Mouse (Mus musculus) spleen, adult 2 months (tissue): ENCODE measurements around the gene Col1a1. TPM values are rescaled to one million over a fixed set of nuclear protein-coding genes. Genes with fewer than 3 reads are reported as not detected.

Source experiments
- DNase-seq, 2 experiments: peaks; one replicate each; pipeline versions ENCODE4 v3.0.0 to v3.0.0-alpha.2; 2012 to 2021; ENCODE audit warnings: low spot score in 2 of 2, low read depth in 1 of 2
- H3K27ac ChIP-seq: fragments of 200-500 bp; 2 replicates; pipeline ENCODE4 v1.5.1; 2012; ENCODE audit warnings: low read length, inconsistent platforms; ENCODE audit not compliant: insufficient read depth
- H3K27me3 ChIP-seq: fragments of 200-500 bp; 2 replicates; pipeline ENCODE4 v1.6.1; 2012; ENCODE audit warnings: mild to moderate bottlenecking, moderate library complexity, low read length, inconsistent platforms; ENCODE audit not compliant: control insufficient read depth, insufficient read depth
- H3K36me3 ChIP-seq: fragments of 200-500 bp; 2 replicates; pipeline ENCODE4 v1.6.1; 2012; ENCODE audit warnings: mild to moderate bottlenecking, low read length, inconsistent platforms; ENCODE audit not compliant: control insufficient read depth, insufficient read depth
- H3K4me1 ChIP-seq: fragments of 200-500 bp; 2 replicates; pipeline ENCODE4 v1.6.1; 2011; ENCODE audit warnings: inconsistent platforms; ENCODE audit not compliant: control insufficient read depth, insufficient read depth, insufficient read length
- H3K4me3 ChIP-seq: fragments of 200-500 bp; 2 replicates; pipeline ENCODE4 v1.5.1; 2011; ENCODE audit warnings: mild to moderate bottlenecking, inconsistent platforms; ENCODE audit not compliant: insufficient read depth, insufficient read length; ENCODE audit errors: extremely low read depth
- CTCF ChIP-seq: fragments of 200-500 bp; IDR thresholded peaks from 2 replicates; pipeline ENCODE4 v1.5.1; 2011; ENCODE audit warnings: mild to moderate bottlenecking, inconsistent platforms; ENCODE audit not compliant: insufficient read depth, insufficient read length, insufficient replicate concordance; ENCODE audit errors: extremely low read depth
- POLR2A ChIP-seq: fragments of 200-500 bp; IDR thresholded peaks from 2 replicates; pipeline ENCODE4 v1.6.1; 2011; ENCODE audit warnings: low read depth, low read length, inconsistent platforms
- WGBS: fragments of 180-500 bp; shearing (Covaris S2); methylation state at CpG from one replicate; pipeline ENCODE4 v1.1.7; 2018; 5-methylcytosine and 5-hydroxymethylcytosine counted together
- polyA plus RNA-seq: library from polyadenylated mRNA; depleted of rRNA; stranded (reverse); fragments of >200 nt; gene quantifications from 2 replicates; pipeline ENCODE4 v1.2.3, GENCODE M21; 2012

The Col1a1 gene
- polyA plus RNA-seq, 1 experiment: 24.2 TPM

DNA sequence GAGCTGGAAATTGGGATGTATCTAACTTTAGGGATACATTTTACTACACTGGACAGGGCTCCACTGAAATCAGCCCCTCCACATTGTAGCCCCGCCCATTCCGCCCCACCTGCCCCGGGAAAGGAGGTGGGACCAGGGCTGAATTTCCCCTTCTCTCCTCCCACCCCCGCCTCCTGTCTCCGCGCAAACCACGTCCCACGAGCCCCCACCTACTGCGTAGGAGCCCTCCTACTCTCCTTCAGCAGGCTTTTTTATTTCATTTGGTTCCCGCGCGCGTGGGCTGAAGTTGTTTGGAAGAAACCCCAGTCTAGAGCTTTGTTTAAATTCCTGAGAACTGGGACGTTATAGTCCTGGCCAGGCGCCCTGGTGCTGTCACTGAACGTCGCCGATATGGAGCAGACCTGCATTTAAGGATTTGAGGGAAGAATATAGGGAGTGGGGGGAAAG, 1.3 kb downstream of the Col1a1 start:
- Histone ChIP-seq H3K27ac (no peak overlapping the region), H3K36me3 (no peaks in the 10 kb centered on the region), H3K4me1 (no peaks in the 10 kb centered on the region; the same call in 1 of the 2 replicates), H3K27me3 (peaks cover 2% of the 10 kb centered on the region), H3K4me3 (peak overlapping the region; percentile 28; the same call in 1 of the 2 replicates)
- TF ChIP-seq POLR2A (no peak), CTCF (no peak)
- WGBS: 2% methylated on average over 18 of the region's 18 CpGs
- DNase-seq: peak in 1 of 2 experiments; percentile 26

DNA sequence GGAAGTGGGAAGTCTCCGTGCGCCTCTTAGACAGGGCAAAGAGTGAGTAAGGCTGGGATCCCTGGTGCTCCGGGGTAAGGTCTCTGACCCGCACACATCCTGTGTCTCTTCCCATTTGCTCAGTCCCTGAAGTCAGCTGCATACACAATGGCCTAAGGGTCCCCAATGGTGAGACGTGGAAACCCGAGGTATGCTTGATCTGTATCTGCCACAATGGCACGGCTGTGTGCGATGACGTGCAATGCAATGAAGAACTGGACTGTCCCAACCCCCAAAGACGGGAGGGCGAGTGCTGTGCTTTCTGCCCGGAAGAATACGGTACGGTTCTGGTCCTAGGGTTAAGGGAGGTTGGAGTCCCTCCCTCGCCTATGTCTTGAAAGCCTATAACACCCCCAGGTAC, 1.8 kb downstream of the Col1a1 start:
- TF ChIP-seq POLR2A (no peak), CTCF (no peak)
- no peak overlapping the region; the same call in 1 of the 2 replicates for H3K4me3 ChIP-seq
- 4% methylated on average over 15 of the region's 15 CpGs for WGBS
- no peaks in the 10 kb centered on the region; the same call in 1 of the 2 replicates for H3K4me1 ChIP-seq
- DNase-seq: no peak
- H3K27ac ChIP-seq: no peak overlapping the region
- H3K27me3 ChIP-seq: peaks cover 2% of the 10 kb centered on the region
- H3K36me3 ChIP-seq: no peaks in the 10 kb centered on the region

DNA sequence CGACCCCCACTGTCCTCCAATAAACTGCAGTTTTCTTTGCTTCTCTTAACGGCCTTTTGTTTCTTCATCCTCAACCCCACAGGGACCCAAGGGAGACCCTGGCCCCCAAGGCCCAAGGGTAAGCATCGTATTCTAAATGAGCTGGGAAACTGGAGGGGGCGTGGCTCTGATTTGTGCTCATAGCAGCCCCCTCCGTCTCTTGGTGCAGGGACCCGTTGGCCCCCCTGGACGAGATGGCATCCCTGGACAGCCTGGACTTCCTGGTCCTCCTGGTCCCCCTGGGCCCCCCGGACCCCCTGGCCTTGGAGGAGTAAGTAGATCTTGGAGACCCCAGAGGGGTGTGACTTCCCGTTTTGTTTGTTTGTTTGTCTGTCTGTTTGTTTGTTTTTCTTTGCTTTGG, 2.3 kb downstream of the Col1a1 start:
- H3K36me3 ChIP-seq: no peaks in the 10 kb centered on the region
- H3K4me3 ChIP-seq: no peak overlapping the region
- WGBS: 31% methylated on average over 9 of the region's 9 CpGs
- no peaks in the 10 kb centered on the region; the same call in 1 of the 2 replicates for H3K4me1 ChIP-seq
- H3K27ac ChIP-seq: no peak overlapping the region
- no peak for TF ChIP-seq POLR2A
- no peak for TF ChIP-seq CTCF
- DNase-seq: no peak
- peaks cover 2% of the 10 kb centered on the region for H3K27me3 ChIP-seq

DNA sequence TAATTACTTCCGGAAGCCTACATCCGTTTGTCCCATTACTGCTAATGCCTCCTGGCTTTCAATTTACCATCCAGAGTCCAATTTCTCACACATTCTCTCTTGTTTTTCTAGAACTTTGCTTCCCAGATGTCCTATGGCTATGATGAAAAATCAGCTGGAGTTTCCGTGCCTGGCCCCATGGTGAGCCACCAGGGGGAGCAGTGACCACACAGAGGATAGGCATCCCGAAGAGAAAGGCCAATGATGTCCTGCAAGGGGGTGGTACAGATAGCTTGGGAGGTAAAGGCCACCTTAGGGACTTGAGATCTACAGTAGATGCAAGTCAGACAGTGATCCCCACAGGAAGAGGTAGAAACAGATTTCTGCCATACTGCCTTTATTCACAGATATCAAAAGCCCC, 3.3 kb downstream of the Col1a1 start:
- no peak for TF ChIP-seq POLR2A
- TF ChIP-seq CTCF: peak; percentile 82; the same call in 1 of the 2 replicates
- peak; percentile 12 to 51 for DNase-seq
- peaks cover 2% of the 10 kb centered on the region for H3K27me3 ChIP-seq

DNA sequence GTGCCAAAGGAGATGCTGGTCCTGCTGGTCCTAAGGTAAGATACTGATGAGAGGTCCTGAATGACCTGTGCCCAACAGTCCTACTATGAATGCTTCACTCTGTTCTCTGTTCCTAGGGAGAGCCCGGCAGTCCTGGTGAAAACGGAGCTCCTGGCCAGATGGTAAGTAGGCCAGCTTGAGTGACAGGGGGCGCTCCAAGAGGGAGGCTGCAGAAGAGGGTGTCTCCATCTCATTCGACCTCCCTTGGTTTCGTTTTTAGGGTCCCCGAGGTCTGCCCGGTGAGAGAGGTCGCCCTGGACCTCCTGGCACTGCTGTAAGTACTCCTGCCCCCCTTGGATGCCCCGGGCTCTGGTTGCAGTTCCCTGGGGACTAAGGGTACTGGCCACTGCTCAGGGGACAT, 5.1 kb downstream of the Col1a1 start:
- TF ChIP-seq POLR2A (no peak), CTCF (no peak)
- H3K27ac ChIP-seq: no peak overlapping the region
- no peak for DNase-seq
- H3K4me1 ChIP-seq: no peaks in the 10 kb centered on the region; the same call in 1 of the 2 replicates
- H3K4me3 ChIP-seq: no peak overlapping the region
- no peaks in the 10 kb centered on the region for H3K36me3 ChIP-seq
- peaks cover 2% of the 10 kb centered on the region for H3K27me3 ChIP-seq
- 39% methylated on average over 9 of the region's 9 CpGs for WGBS

More for the DNA sequence above, 3.3 kb downstream of the Col1a1 start:
- Histone ChIP-seq H3K4me1 (no peaks in the 10 kb centered on the region; the same call in 1 of the 2 replicates), H3K27ac (no peak overlapping the region), H3K36me3 (no peaks in the 10 kb centered on the region), H3K4me3 (no peak overlapping the region)
- WGBS: 19% methylated on average over 4 of the region's 4 CpGs

DNA sequence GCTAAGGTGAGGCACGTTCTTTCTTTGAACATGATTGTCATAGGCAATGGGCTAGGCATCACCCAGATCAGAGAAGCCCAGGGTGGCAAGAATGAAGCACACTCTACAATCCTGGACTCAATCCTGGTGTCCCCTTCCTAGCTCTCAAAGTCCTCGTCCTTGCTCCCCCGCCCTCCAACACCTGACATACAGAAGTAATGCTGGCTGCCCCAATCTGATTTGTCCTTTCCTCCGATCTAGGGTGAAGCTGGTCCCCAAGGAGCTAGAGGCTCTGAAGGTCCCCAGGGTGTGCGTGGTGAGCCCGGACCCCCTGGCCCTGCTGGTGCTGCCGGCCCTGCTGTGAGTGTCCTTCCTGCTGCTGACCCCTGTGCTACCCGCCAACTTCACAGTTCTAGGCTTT, 5.8 kb downstream of the Col1a1 start:
- no peak for DNase-seq
- no peak for TF ChIP-seq CTCF
- TF ChIP-seq POLR2A: no peak
- H3K27me3 ChIP-seq: peaks cover under 1% of the 10 kb centered on the region; the same call in 1 of the 2 replicates

DNA sequence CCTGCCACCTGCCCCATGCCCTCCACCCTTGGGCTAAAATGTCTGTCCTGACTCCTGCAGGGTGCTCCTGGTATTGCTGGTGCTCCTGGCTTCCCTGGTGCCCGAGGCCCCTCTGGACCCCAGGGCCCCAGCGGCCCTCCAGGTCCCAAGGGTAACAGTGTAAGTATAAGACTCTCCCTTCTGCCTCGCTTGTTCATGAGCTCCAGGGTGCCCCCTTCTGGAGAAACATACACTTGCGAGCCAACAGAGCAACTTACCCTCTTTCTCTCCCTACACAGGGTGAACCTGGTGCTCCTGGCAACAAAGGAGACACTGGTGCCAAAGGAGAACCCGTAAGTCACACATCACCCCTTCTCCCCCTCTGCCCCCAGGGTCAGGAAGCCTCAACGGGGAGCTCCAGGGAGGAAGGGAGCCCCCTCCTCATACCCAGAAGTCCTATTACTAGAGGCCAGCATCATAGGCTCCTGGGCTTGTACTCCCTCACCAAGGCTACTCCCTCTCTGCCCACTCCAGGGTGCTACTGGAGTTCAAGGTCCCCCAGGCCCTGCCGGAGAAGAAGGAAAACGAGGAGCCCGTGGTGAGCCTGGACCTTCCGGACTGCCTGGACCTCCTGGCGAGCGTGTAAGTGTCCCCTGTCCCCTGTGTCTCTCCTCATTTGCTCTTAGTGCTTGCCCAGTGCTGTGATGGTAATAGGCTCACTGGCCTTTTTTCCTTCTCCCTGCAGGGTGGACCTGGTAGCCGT, 6.4 kb downstream of the Col1a1 start:
- Histone ChIP-seq H3K36me3 (no peaks in the 10 kb centered on the region), H3K4me3 (no peak overlapping the region), H3K27me3 (no peaks in the 10 kb centered on the region; the same call in 1 of the 2 replicates), H3K4me1 (no peaks in the 10 kb centered on the region; the same call in 1 of the 2 replicates), H3K27ac (no peak overlapping the region)
- TF ChIP-seq CTCF: no peak; the same call in 1 of the 2 replicates
- TF ChIP-seq POLR2A: no peak
- WGBS: 53% methylated on average over 13 of the region's 13 CpGs
- DNase-seq: peak; percentile 9 to 18

More for the DNA sequence above, 5.8 kb downstream of the Col1a1 start:
- no peaks in the 10 kb centered on the region; the same call in 1 of the 2 replicates for H3K4me1 ChIP-seq
- 82% methylated on average over 8 of the region's 8 CpGs for WGBS
- no peak overlapping the region for H3K27ac ChIP-seq
- no peak overlapping the region for H3K4me3 ChIP-seq
- no peaks in the 10 kb centered on the region for H3K36me3 ChIP-seq
